Mouse (Mus musculus) right cerebral cortex, postnatal 4 days (tissue): ENCODE data around the gene Foxn3.

Experiments
- DNase-seq: peaks from one replicate; pipeline ENCODE4 v3.0.0-alpha.2; 2022

The Foxn3 gene

DNA sequence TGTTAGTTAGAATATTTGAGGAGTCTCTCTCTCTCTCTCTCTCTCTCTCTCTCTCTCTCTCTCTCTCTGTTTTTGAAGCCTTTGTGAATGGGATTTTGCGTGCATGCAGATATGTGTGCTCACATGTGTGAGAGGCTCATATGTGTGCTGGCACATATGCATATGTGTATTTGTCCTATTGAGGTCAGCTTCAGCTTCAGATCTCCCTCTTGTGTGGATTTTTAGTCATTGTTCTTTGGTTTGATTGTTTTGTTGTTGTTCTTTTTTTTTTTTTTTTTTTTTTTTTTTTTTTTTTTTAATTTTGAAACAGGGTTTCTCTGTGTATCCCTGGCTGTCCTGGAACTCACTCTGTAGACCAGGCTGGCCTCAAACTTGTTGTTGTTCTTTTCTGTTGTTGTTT is 100.5 kb downstream of the Foxn3 start:
- no peak for DNase-seq

DNA sequence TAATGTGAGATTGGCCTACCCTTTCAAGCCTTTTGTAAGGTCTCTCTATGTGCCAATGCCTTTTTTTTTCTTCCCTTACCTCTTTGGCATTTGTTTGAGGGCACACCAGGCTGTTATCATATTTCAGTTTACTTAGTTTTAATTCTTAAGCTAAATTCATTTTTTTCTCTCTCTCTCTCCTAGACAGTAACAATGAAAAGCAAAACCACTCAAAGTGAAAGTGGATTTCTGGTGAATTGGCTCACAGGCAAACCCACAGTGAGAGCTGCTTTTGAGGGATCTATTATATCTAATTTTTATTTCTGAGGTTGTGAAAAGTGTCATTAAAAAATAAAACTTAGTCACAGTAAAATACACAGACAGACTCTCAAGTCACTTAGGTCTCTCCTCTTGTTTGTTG is 101.1 kb downstream of the Foxn3 start:
- no peak for DNase-seq

DNA sequence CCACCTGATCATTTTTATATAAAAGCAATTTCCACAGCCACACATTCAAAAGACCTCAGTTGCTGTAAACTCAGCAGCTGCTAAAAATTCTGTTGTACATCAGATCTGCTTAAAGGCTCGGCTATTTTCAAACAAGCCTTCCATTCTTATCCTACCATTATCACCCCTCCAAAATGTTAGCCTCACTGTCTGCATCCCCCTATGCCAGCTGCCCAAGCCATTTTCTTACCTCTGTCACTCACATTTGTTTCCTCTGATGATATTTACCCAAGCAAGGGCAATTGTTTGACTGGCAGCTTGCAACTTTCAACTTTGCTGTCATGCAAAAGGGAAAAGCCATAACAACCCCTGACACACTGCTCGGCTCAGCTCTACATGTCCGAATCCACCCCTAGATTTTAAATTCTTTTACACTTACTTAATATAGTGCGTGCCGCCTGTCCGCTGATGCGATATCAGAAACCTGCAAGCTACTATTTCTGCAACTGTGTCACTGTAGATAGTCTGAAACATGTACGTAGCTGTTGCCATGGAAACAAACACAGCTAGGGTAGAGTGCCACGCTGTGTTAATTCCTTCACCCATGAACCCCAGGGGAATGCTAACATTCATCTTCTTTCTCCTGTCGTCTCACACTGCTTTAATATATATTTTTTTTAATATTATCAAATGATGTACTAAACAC is 105.7 kb downstream of the Foxn3 start:
- DNase-seq = no peak

DNA sequence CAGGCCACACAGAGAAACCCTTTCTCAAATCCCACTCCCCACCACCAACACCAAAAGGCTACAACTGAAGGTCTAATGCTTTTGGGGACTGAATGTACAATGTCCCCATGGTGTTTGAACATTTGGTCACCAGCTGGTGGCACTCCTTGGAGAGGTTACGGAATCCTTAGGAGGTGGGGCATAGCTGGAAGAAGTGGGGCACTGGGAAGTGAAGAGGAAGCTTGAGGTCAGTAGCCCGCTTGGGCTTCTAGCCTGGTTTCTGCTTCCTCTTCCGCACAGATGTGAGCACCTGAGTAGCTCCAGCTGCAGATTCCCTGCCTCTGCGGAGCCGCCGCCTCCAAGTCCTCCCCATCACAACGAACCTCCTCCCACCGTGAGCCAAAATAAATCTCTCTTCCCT is 107.8 kb downstream of the Foxn3 start:
- DNase-seq = no peak

DNA sequence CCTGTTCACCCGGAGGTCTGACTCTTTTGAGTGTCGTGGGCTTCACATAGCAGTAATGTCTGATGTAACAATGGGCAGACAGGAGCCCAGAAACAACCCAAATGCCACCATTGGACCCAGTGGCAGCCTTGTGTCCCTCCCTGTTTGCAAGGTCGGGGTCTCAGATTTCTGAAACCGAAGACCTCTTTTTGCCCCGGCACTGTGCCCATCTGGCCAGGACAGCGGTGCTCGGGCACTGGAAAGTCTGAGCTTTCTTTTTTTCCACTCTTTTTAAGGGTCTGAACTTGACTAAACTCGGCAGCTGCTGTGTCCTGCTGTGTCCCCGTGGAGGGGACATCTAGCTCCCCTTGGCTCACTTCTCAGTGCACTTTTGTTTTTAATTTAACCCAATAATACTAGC is 109.0 kb downstream of the Foxn3 start:
- DNase-seq = no peak

DNA sequence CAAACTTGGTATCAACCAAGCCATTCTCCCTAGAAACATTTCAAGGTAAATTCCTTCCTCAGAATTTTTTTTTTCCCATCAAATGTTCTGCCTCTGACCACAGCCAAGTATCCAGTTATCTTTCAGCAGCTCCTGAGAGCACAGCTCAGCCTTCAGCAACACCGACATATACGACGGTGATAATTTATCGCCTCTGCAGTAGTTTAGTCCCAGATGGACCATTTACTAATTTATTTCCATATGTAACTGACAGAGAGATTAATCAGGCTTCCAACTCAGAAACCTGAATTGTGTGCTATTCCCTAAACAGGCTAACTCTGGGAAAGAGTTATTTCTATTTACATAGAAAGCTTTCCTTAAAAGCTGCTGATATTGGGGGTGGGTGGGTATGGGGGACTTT is 109.6 kb downstream of the Foxn3 start:
- DNase-seq = no peak

DNA sequence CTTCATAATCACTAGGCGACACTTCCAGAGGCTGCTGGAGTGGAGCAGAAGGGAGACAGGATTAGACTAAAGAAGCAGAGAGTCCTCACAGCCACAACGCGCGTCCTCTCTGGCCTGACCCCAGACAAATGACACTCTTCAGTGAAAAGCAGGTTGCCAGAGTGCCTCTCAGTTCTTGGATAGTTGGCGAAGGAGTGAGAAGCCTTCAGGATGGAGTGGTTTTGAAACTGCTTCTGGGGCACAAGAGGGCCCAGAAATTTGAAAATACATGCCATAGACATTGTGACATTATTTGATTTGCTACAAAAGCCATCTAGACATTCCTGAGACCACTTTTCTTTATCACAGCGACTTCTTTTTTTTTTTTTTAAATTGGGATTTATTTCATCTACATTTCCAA is 113.3 kb downstream of the Foxn3 start:
- DNase-seq = no peak

DNA sequence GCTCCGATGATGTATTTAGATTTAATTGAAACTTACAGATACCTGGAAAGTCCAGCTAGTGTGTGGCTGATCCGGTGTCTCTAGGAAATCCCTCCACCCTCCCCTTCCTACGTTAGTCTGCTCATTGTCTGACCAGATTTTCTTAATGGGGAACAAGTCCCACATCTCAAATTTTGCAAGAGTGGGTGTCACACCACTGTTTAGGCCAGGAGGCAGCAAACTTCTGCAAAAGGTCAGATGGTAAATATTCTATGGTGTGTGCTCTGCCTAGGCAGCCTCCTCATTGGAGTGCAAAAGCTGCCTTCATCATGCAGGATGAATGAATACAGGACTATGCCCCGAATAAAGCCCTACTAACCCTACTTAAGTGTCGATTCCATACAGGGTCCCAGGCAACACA is 115.6 kb downstream of the Foxn3 start:
- DNase-seq = no peak

DNA sequence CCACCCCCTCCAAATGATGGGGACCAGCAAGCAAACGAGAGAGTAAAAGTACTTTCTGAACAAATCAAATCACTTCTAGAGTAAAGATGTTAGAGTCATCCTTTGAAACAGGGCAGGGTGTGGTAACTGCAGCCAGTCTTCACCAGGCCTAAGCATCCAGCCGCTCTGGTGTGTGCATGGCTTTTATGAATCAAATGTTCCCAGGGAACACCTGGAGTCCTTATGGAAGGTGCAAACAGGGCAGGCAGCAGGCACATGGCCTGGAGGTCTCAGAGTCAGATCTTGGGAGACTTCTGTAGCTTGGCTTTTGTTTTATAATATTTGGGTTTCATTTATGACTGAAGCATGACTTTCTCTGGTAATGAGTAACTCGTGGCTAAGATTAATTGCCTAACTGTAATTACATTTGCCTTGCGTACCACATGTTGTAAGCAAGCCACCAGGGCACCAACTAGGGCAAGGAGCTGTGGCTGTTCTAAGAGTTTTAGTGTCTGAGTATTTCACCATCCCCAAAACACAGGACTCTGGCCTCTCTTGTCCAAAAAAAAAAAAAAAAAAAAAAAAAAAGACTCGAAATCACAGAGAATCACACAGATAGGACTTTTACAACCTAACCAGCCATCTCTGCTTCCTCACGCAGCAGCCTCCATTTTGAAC is 118.2 kb downstream of the Foxn3 start:
- no peak for DNase-seq

DNA sequence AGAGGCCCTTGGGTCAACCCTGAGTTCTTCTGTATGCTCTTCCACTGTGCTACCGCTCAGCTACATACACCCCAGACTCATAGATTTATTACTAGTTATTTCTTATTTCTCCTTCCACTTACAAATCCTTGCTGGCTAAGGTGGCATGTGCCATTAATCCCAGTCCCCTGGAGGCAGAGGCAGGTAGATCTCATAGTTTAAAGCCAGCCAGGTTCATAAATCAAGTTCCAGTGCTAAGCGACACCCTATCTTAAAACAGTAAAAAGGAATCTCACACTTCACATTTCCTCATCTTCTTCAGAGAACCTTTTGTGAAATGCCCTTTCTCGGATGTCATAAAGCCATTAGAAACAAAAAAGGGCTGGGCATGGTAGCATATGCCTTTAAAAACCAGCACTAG is 120.6 kb downstream of the Foxn3 start:
- no peak for DNase-seq

DNA sequence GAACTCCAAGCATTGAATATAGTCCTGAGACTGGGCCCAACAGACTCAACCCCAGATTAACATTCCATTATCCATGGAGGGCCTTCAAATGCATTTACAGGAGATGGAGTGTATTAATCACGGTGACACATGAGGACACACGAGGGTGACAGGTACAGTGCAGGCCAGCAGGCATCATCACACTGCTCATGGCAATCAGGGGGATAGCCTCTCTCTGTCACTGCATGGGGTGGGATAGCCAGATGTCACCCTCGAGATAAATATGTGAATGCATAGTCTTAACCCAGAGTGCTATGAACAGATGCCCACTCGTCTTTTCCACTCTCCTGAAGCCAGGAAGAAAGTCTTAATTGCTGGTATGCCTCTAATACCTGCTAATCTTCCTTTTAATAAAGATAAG is 122.4 kb downstream of the Foxn3 start:
- no peak for DNase-seq

DNA sequence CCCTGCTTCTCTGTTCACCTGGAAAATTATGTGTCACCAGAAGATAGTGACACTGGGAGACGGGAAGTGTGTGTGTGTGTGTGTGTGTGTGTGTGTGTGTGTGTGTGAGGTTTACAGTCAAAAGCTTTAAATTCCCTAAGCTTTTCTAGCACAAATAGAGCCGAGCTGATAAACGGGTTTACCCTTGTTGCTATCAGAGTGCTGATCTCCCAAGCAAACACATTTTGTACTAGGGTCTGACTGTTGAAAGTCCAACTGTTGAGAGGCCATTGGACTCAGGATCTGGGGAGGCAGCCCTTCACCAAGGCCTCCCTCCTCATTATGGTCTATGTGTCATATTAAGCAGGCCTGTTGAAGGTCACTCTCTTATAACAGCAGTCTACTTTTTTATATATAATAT is 123.4 kb downstream of the Foxn3 start:
- DNase-seq = no peak

DNA sequence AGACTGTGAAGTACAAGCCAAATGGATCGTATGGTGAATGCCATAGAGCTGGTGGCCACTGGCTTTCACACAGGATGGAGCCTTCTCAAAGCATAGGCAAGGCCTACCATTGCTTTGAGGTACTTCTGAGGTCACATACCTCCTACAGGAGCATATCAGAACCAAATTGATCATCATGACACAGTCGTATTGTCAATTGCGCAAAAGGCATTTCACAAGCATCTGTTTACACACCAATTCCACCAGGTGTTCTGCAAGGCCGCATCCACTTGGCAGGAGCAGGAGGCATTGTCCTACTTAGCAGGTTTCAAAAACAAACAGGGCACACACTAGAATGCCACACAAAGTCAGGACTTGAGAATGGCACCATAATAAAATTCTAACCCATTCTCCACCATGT is 128.2 kb downstream of the Foxn3 start:
- DNase-seq = no peak

DNA sequence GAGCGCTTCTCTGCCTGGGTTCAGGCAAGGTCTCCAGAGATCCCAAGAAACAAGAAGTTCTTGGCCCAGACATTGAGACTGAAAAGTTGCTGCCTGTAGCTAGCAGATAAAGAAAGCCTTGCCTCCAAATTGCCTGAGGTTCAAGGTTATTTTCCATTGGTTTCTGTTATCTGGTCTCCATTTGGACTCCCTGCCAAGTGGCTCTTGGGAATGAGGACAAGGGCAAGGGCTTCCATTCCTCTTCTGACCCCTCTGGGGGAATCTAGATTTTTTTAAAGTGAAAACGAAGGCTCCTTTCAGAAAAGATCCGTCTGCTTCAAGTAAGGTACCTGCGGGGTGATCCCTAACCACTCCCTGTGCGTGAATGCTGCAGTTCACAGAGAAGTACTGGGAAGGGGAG is 130.0 kb downstream of the Foxn3 start:
- no peak for DNase-seq

DNA sequence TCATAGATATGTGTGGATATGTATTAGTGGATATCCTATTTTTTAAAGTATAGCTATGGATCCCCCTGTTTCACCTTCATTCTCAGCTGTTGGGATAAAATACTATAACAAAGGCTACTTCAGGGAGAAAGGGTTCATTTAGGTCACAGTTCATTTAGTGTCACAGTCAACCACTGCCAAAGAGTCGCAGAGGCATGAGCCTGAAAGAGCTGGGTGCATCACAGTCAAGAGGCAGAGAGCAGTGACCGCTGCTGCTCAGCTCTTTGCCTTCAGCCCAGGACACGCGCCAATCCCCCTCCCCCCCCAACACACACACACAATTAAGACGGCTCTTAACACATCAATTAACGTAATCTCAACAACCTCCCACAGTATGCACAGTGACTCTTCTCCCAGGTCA is 131.8 kb downstream of the Foxn3 start:
- no peak for DNase-seq

DNA sequence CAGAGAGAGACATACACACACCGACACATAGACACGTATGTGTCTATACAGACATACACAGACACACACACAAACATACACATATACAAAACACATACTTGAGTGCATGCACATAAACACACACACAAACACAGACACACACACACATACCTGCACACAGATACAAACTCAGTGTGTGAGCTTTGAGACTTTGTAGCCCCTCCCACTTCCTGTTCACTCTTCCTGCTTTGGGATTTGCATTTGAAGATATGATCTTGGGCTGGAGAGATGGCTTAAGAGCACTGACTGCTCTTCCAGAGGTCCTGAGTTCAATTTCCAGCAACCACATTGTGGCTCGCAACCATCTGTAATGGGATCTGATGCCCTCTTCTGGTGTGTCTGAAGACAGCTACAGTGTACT is 132.4 kb downstream of the Foxn3 start:
- DNase-seq = no peak

DNA sequence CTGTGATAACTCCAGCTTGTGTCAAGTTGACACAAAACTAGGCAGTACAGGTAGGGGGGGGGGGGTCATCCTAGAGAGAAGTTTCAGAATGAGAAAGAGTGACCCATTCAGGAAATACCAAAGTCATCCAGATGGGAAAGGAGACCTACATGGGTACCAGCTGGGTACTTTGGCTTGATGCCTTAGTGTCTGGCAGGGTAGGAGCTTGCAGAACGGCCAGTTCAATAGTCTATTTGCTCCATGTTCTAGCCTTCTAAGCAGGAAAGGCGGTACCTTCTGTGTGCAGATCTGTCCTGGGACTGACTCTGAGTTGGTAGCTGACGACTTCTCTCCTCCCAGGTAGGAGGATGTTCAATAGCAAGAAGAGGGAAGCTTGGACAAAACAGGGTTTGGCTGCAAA is 134.3 kb downstream of the Foxn3 start:
- no peak for DNase-seq

DNA sequence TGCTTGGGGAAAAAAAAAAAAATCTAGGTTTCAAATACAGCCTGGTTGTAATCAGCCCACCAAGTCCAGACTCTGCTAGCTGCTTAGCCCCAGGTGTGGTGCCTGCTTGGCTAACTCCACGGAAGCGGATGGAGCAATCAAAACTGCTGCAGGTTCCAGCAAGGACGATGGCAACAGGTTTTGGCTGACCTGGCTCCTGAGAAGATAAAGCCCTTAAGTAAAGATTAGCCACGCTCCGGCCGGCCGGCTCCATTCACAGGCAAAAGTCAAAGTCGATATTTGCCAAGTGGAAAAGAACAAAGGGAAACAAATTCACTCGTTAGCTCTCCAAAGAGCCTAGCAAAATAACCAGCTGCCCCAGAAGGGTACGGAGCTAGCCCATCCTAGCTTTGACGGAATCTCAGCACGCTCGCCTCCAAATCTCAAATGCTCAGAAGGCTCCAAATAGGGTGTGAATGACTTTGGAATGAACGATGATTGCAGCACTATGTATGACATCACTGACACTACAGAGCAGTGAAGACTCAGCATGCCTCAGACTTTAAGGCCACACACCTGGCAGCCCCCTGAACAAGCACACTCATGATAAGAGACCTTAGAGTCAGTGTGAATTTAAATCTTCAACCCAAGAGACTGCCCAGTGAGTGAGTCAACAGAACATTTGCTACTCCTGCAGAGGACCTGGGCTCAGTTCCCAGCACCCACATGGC is 137.0 kb downstream of the Foxn3 start:
- no peak for DNase-seq

DNA sequence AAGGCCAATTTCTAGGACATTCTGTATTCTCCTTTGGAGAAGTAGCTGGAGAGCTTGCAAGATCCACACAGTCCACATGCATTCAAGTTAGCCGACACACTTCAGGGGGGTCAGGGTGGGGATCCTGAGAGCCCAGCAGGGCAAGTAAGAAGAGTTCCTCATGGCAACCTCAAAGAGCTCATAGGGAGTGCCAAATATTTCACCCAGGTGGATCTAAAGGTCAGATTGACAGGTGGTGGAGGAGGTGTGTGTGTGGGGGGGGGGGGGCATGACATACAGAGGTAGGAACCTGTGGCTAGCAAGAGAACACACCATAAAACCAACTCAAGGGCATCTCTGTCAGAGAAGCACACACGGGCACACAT is 144.0 kb downstream of the Foxn3 start:
- DNase-seq = no peak

DNA sequence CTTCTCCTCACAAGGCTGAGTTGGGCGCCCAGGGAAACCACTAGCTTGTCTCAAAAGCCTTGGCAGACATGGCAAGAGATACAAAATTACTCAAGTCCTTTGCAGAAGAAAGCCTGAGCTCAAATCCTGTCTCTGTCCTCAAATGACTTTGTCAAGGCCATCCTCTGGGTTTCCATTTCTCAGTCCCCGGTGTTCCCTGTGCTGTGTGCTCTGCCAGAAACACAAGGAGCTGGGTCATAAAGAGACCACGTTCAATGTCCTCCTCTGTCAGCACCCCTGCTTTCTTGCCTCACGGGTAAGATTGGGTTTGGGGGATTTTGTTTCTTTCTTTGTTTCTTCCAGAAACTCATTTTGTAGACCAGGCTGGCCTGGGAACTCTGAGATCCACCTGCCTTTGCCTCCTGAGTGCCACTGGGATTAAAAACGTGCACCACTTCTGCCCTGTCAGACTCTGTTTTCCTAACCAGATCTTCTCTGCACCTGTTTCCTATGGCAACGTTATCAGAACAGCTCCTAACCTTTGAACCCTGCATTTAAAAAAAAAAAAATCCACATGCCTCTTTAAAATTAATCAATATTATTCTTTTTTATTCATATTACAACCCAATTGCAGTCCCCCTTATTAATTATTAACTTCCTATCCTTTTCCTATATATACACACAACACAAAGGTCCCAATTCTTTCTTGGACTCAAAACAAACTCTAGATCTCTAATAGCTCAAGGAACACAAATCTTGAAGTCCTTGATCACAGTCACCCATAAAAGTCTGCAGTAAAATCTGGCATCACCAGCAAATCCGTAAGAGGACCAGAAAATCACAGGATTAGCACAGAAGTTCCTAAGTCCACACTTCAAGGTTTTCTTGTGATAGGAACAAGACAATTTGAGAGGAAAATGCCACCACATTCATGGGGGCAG is 144.6 kb downstream of the Foxn3 start:
- no peak for DNase-seq

DNA sequence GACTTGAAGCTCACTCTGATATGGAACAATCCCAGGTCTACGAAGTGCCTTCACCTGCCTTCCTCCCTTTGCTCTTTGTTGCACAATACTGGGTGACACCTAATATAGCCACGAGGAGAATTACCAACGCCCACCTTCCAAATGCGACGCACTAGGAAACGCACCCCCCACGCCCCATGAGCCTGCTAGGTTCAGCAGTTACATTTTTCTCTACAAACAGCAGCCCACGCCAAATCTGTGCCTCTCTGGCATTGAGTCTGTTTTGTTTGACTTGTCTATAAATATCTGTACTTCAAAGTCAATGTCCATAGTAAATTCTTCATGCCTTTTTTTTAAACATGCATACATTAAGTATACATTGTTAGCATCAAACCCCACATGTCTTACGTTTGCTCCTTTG is 145.5 kb downstream of the Foxn3 start:
- no peak for DNase-seq

DNA sequence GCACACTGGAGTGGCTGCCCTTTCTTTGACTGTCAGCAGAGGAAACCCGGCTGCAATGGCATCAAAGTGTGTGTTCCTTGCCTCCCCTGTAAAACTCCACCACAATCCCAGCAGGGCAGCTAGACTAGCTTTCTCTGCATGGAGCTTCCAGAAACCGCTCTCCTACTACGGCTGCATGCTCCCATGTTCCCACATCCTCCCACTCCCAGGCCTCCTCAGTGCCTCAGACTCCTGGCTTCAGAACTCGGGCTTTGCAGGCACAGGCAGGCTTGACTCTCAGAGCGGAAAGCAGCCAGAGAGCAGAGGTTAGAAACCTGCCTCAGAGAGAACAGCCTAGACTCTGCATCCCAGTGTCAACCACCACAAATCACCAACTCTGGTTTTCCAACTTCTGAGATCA is 147.8 kb downstream of the Foxn3 start:
- DNase-seq = no peak

DNA sequence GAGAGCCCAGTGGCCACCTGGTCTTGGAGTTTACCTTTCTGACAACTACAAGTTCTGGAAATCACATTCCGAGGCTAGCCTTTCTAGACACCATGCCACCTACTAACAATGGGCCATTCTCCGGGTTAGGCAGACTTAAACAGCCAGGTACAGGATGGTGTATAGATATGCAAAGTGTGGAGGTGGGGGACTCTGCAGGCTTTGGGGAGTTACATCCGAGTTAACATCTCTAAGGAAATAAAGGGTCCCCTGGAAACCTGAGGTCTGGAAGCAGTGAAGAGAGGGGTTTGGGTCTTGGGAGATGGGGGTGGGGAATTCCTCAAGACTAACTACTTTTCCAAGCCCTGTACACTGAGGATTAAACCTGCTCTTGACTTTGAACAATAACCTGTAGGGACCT is 150.9 kb downstream of the Foxn3 start:
- DNase-seq = no peak

DNA sequence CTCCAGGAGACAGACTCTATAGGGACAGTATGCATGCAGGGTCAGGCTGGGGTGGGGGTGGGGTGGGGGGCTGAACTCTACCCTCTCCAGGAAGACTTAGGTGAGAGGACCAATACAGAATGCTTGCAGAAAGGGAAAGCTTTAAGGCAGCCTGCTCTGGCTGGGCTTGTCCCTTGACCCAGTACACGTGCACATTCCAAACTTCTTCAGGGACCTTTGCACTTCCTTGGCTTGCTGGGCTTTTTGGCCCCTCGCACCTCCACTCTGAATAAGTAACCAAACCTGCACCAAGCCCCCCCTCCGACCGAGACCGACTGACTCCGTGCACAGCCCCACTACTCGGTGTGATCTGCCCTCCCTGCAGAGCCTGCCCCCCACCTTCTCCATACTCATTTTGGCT is 151.3 kb downstream of the Foxn3 start:
- no peak for DNase-seq
